ENCODE assay signal across 8 mouse cellular contexts in genomic region chr17:35822964-35823937, GRCm38 (mm10). TPM values are rescaled to one million over a fixed set of nuclear protein-coding genes. Genes with fewer than 3 reads are reported as not detected.
A peak's percentile ranks its signal among the peaks of the same experiment; 100 is the strongest.
DNase-seq lines count a peak whose midpoint lies in the region; ATAC-seq and TF ChIP-seq lines count a peak whose summit lies in the region.

Gene Flot1 (plus strand): TSS chr17:35823230.

- TF ChIP-seq POLR2A in CH12.LX (IDR thresholded peaks at IDR 0.05; ENCODE audit: low read depth, low read length) = peak; percentile 55

- dilution Hi-C loops in CH12.LX (cut with MboI; ENCODE audit: extremely low pct_ligation_motif_present, extremely low pct_unique_long_range_greater_than_20kb, low sequenced_read_pairs) = no loop called here

- H3K27ac ChIP-seq in CH12.LX (ENCODE audit: insufficient read depth, low read depth) = peak within 1 kb of the TSS; percentile 59; the same call in 1 of the 2 replicates
- peak within 1 kb of the TSS; percentile 92 for H3K27ac ChIP-seq in forebrain, embryonic 10.5 days
- H3K27ac ChIP-seq in heart, embryonic 14.5 days (replicated peaks in 1 of 2; ENCODE audit: control insufficient read depth in 1 of 2, insufficient read depth in 1 of 2, low read depth in 2 of 2, low read length in 2 of 2) = peak within 1 kb of the TSS; percentile 69 to 89
- peak within 1 kb of the TSS; percentile 88 for H3K27ac ChIP-seq in liver, postnatal 0 days (ENCODE audit: low read depth)
- peak within 1 kb of the TSS; percentile 75 for H3K27ac ChIP-seq in neural tube, embryonic 14.5 days (ENCODE audit: low read depth, low read length)

- no peaks in the 10 kb centered on the region for H3K9me3 ChIP-seq in CH12.LX (replicated peaks; ENCODE audit: low read length)
- no peaks in the 10 kb centered on the region for H3K9me3 ChIP-seq in forebrain, embryonic 10.5 days
- no peaks in the 10 kb centered on the region for H3K9me3 ChIP-seq in heart, embryonic 14.5 days (ENCODE audit: control insufficient read depth, low read length)
- H3K9me3 ChIP-seq in liver, postnatal 0 days (ENCODE audit: low read length) = no peaks in the 10 kb centered on the region
- H3K9me3 ChIP-seq in neural tube, embryonic 14.5 days (ENCODE audit: control insufficient read depth, low read length) = no peaks in the 10 kb centered on the region

- peaks cover 19 to 38% of the 10 kb centered on the region in 2 experiments for H3K36me3 ChIP-seq in CH12.LX (replicated peaks in 1 of 2; ENCODE audit: control insufficient read depth in 1 of 2, insufficient read depth in 1 of 2, low read length in 1 of 2)
- peaks cover 38% of the 10 kb centered on the region for H3K36me3 ChIP-seq in forebrain, embryonic 10.5 days (replicated peaks)
- peaks cover 39% of the 10 kb centered on the region for H3K36me3 ChIP-seq in heart, embryonic 14.5 days (ENCODE audit: control insufficient read depth, insufficient read depth, low read length)
- H3K36me3 ChIP-seq in liver, postnatal 0 days (replicated peaks; ENCODE audit: insufficient read depth, low read length) = peaks cover 20% of the 10 kb centered on the region
- peaks cover 13% of the 10 kb centered on the region; the same call in 1 of the 2 replicates for H3K36me3 ChIP-seq in neural tube, embryonic 14.5 days (ENCODE audit: control insufficient read depth, insufficient read depth, low read length)

- no peak for TF ChIP-seq RAD21 in CH12.LX (IDR thresholded peaks at IDR 0.05; ENCODE audit: low read depth, low read length)

- H3K79me2 ChIP-seq in CH12.LX (replicated peaks; ENCODE audit: control insufficient read depth, extremely low read depth, insufficient read depth, poor library complexity, severe bottlenecking) = peaks cover 5% of the 10 kb centered on the region; the same call in 1 of the 2 replicates

- peak within 1 kb of the TSS; percentile 79 for H3K4me2 ChIP-seq in CH12.LX (ENCODE audit: insufficient read depth, low read depth, poor library complexity, severe bottlenecking)
- peak within 1 kb of the TSS; percentile 95 for H3K4me2 ChIP-seq in heart, embryonic 14.5 days (ENCODE audit: low read length)
- peak within 1 kb of the TSS; percentile 93 for H3K4me2 ChIP-seq in liver, postnatal 0 days (ENCODE audit: low read depth, low read length)
- H3K4me2 ChIP-seq in neural tube, embryonic 14.5 days (ENCODE audit: low read depth, low read length) = peak within 1 kb of the TSS; percentile 69

- TF ChIP-seq EP300 in CH12.LX (IDR thresholded peaks at IDR 0.05; ENCODE audit: low read length) = no peak
- TF ChIP-seq EP300 in liver, postnatal 0 days (IDR thresholded peaks at IDR 0.05; ENCODE audit: low read depth) = no peak; the same call in 1 of the 2 replicates

- peaks cover 0 to 17% of the 10 kb centered on the region in 2 experiments; a peak in 2 of 4 replicates for H3K4me1 ChIP-seq in CH12.LX (ENCODE audit: control insufficient read depth in 1 of 2, insufficient read depth in 2 of 2)
- peaks cover 45% of the 10 kb centered on the region for H3K4me1 ChIP-seq in forebrain, embryonic 10.5 days
- H3K4me1 ChIP-seq in heart, embryonic 14.5 days (ENCODE audit: control insufficient read depth in 2 of 2, insufficient read depth in 2 of 2, low read length in 2 of 2) = peaks cover 2 to 22% of the 10 kb centered on the region in 2 experiments; a peak in 3 of 4 replicates
- peaks cover 31% of the 10 kb centered on the region for H3K4me1 ChIP-seq in liver, postnatal 0 days (ENCODE audit: insufficient read depth)
- H3K4me1 ChIP-seq in neural tube, embryonic 14.5 days (ENCODE audit: control insufficient read depth, insufficient read depth, low read length) = peaks cover 20% of the 10 kb centered on the region

- under 1% methylated on average over 45 of the region's 47 CpGs for WGBS in forebrain, embryonic 10.5 days
- WGBS in heart, embryonic 14.5 days = 1% methylated on average over 45 of the region's 47 CpGs
- 2% methylated on average over 39 of the region's 47 CpGs for WGBS in liver, postnatal 0 days (ENCODE audit: insufficient replicate concordance)
- WGBS in neural tube, embryonic 14.5 days = under 1% methylated on average over 36 of the region's 47 CpGs

- no peak for TF ChIP-seq CTCF in CH12.LX (conservative IDR thresholded peaks at IDR 0.05 in 1 of 2, IDR thresholded peaks at IDR 0.05 in 1 of 2; ENCODE audit: low read depth in 2 of 2, low read length in 2 of 2)
- no peak for TF ChIP-seq CTCF in liver, postnatal 0 days (IDR thresholded peaks at IDR 0.05; ENCODE audit: low read depth)

- ATAC-seq in heart, embryonic 14.5 days (ENCODE audit: insufficient number of reproducible peaks, insufficient read depth, low FRiP score, low read depth) = peak; percentile 82
- peak; percentile 86 for ATAC-seq in liver, postnatal 0 days
- ATAC-seq in neural tube, embryonic 14.5 days (ENCODE audit: low read depth) = peak; percentile 89

- in situ Hi-C loops in CH12.LX (cut with MboI; ENCODE audit: low pct_ligation_motif_present, low pct_unique_long_range_greater_than_20kb, low sequenced_read_pairs) = no loop called here

- no peaks in the 10 kb centered on the region for H3K27me3 ChIP-seq in CH12.LX (replicated peaks)
- peaks cover 28% of the 10 kb centered on the region for H3K27me3 ChIP-seq in forebrain, embryonic 10.5 days (ENCODE audit: poor library complexity, severe bottlenecking)
- no peaks in the 10 kb centered on the region for H3K27me3 ChIP-seq in heart, embryonic 14.5 days (ENCODE audit: control insufficient read depth, insufficient read depth, low read length)
- no peaks in the 10 kb centered on the region for H3K27me3 ChIP-seq in liver, postnatal 0 days (ENCODE audit: insufficient read depth, low read length)
- no peaks in the 10 kb centered on the region for H3K27me3 ChIP-seq in neural tube, embryonic 14.5 days (ENCODE audit: control insufficient read depth, insufficient read depth, low read length)

- peak within 1 kb of the TSS; percentile 90 for H3K9ac ChIP-seq in CH12.LX (ENCODE audit: insufficient read depth, low read depth)
- H3K9ac ChIP-seq in heart, embryonic 14.5 days (ENCODE audit: low read length) = peak within 1 kb of the TSS; percentile 91
- peak within 1 kb of the TSS; percentile 81 for H3K9ac ChIP-seq in liver, postnatal 0 days (replicated peaks)
- H3K9ac ChIP-seq in neural tube, embryonic 14.5 days (replicated peaks; ENCODE audit: low read depth, low read length) = peak within 1 kb of the TSS; percentile 69

- peak; percentile 92 for DNase-seq in CH12.LX (ENCODE audit: extremely low read depth)
- peak; percentile 83 for DNase-seq in c-Kit-negative CD71-positive TER-119-positive erythroid progenitor cells, embryonic 14.5 days (ENCODE audit: low read depth, low spot score)
- DNase-seq in forebrain, embryonic 10.5 days (ENCODE audit: extremely low spot score, low spot score) = peak; percentile 89
- DNase-seq in kidney, postnatal 14 days = peak; percentile 93
- DNase-seq in liver, postnatal 0 days = peak; percentile 93
- peak; percentile 81 for DNase-seq in testis, postnatal 14 days (ENCODE audit: low spot score)

- H3K4me3 ChIP-seq in CH12.LX (replicated peaks in 1 of 3; ENCODE audit: low read depth in 2 of 3, low read length in 2 of 3, poor library complexity in 1 of 3) = peak within 1 kb of the TSS; percentile 61 to 90 (median 69)
- peak within 1 kb of the TSS; percentile 74 for H3K4me3 ChIP-seq in forebrain, embryonic 10.5 days
- peak within 1 kb of the TSS; percentile 70 to 76 for H3K4me3 ChIP-seq in heart, embryonic 14.5 days (ENCODE audit: control insufficient read depth in 1 of 2, insufficient read depth in 1 of 2, low read depth in 1 of 2, low read length in 2 of 2)
- peak within 1 kb of the TSS; percentile 74 for H3K4me3 ChIP-seq in liver, postnatal 0 days (ENCODE audit: low read depth, low read length)
- peak within 1 kb of the TSS; percentile 62 for H3K4me3 ChIP-seq in neural tube, embryonic 14.5 days (ENCODE audit: low read depth, low read length)

TF ChIP-seq in CH12.LX, 34 proteins besides CTCF, POLR2A, EP300 and RAD21 (continues in another document):
- TF ChIP-seq ETS1 (conservative IDR thresholded peaks at IDR 0.05; ENCODE audit: low read depth, low read length) (peak; percentile 72; the same call in 1 of the 2 replicates), POLR2AphosphoS2 (IDR thresholded peaks at IDR 0.05; ENCODE audit: low read depth, low read length) (peak; percentile 67; the same call in 1 of the 2 replicates), KAT2A (IDR thresholded peaks at IDR 0.05; ENCODE audit: insufficient replicate concordance, low read length) (no peak), MYC (IDR thresholded peaks at IDR 0.05; ENCODE audit: low read depth, low read length) (no peak), UBTF (IDR thresholded peaks at IDR 0.05; ENCODE audit: low read depth, low read length) (no peak), TCF12 (IDR thresholded peaks at IDR 0.05; ENCODE audit: low read depth, low read length) (no peak), GABPA (IDR thresholded peaks at IDR 0.05; ENCODE audit: insufficient replicate concordance, low read depth, low read length) (no peak), ELF1 (IDR thresholded peaks at IDR 0.05; ENCODE audit: low read depth, low read length) (peak; percentile 61), MEF2A (IDR thresholded peaks at IDR 0.05; ENCODE audit: borderline replicate concordance, low read depth, low read length) (peak; percentile 62; the same call in 1 of the 2 replicates), CHD2 (IDR thresholded peaks at IDR 0.05; ENCODE audit: low read length) (peak; percentile 13; the same call in 1 of the 2 replicates), MAFK (IDR thresholded peaks at IDR 0.05; ENCODE audit: insufficient replicate concordance, low read length) (0 out of 2 replicates have a peak, but pooled peaks have one; percentile 56), NELFE (IDR thresholded peaks at IDR 0.05; ENCODE audit: low read depth, low read length) (peak; percentile 51), CHD1 (IDR thresholded peaks at IDR 0.05; ENCODE audit: low read depth, low read length) (no peak), SMC3 (IDR thresholded peaks at IDR 0.05; ENCODE audit: low read depth, low read length) (no peak), MAX (IDR thresholded peaks at IDR 0.05; ENCODE audit: low read length) (no peak), USF2 (conservative IDR thresholded peaks at IDR 0.05; ENCODE audit: low read depth, low read length) (no peak), HCFC1 (IDR thresholded peaks at IDR 0.05; ENCODE audit: low read depth, low read length) (peak; percentile 27; the same call in 1 of the 2 replicates), RCOR1 (conservative IDR thresholded peaks at IDR 0.05; ENCODE audit: low read depth, low read length) (no peak)

RNA-seq across cellular contexts. Expression of gene Flot1, which starts in this region (rescaled TPM):
- total RNA-seq in CH12.LX (2012; rRNA removed) (14.2 and 21.6 TPM in 2 replicates), CH12.LX (2014; rRNA removed) (12.8 and 16.3 TPM in 2 replicates)
- 17.6 and 18.9 TPM in 2 replicates for polyA plus RNA-seq in CH12.LX (2012; ENCODE audit: insufficient read length, low read depth)
- polyA plus RNA-seq in forebrain, embryonic 10.5 days (2016; fragmentation: Nextera tagmentation; extraction: Ambion mirVana) = 49.7 and 51.6 TPM in 2 replicates
- polyA plus RNA-seq in heart, embryonic 14.5 days (2014; fragmentation: Nextera tagmentation; extraction: Ambion mirVana) = 86.8 and 93.7 TPM in 2 replicates
- 25.9 and 31.3 TPM in 2 replicates for polyA plus RNA-seq in liver, postnatal 0 days (2015; fragmentation: Nextera tagmentation; extraction: Ambion mirVana)
- 100 and 121 TPM in 2 replicates for polyA plus RNA-seq in neural tube, embryonic 14.5 days (2014; fragmentation: Nextera tagmentation; extraction: Ambion mirVana)

Comparison
In these comparisons a context has a peak if more than half of its experiments do, and no peak if none do; other contexts are left out.
1. Peak in every context shown above with its lines: DNase-seq, ATAC-seq, H3K4me3 ChIP-seq and H3K27ac ChIP-seq.